Mouse (Mus musculus): ENCODE results near the gene Syncrip. TPM values are rescaled to one million over a fixed set of nuclear protein-coding genes. Genes with fewer than 3 reads are reported as not detected.
"Not testable (repeated sequence)": the region's sequence is repeated elsewhere in the genome, so short reads cannot be mapped to it uniquely, and the experiment has no call there.

The Syncrip gene
- 128 and 131 TPM in 2 replicates for polyA plus RNA-seq (2015; fragmentation: Nextera tagmentation; extraction: Ambion mirVana)

GRCm38 (mm10) chr9:88482230-88482828, at the start of gene Syncrip:
Syncrip (minus strand) TSS chr9:88482574.
- peak within 1 kb of the TSS; percentile 100 for H3K27ac ChIP-seq
- H3K4me1 ChIP-seq, result peaks cover 31% of the 10 kb centered on the region
- H3K9me3 ChIP-seq (replicated peaks); H3K27me3 ChIP-seq; H3K36me3 ChIP-seq (ENCODE audit: poor library complexity, severe bottlenecking): not testable (repeated sequence)
- ATAC-seq, result peak; percentile 93
- peak within 1 kb of the TSS; percentile 99 for H3K9ac ChIP-seq
- H3K4me2 ChIP-seq, result peak within 1 kb of the TSS; percentile 70
- WGBS, result under 1% methylated on average over 42 of the region's 68 CpGs
- peak within 1 kb of the TSS; percentile 99 for H3K4me3 ChIP-seq

- Histone ChIP-seq H3K4me3 (no peak overlapping the region), H3K9ac (no peak overlapping the region), H3K27me3 (no peaks in the 10 kb centered on the region), H3K4me2 (no peak overlapping the region), H3K4me1 (no peaks in the 10 kb centered on the region), H3K27ac (no peak overlapping the region), H3K36me3 (ENCODE audit: poor library complexity, severe bottlenecking) (no peaks in the 10 kb centered on the region), H3K9me3 (replicated peaks) (no peaks in the 10 kb centered on the region)
- 89% methylated on average over 5 of the region's 5 CpGs for WGBS
- ATAC-seq, result no peak
Observed at GRCm38 (mm10) chr9:88529979-88530580, 47.7 kb upstream of the Syncrip start.

GRCm38 (mm10) chr9:88529571-88529970, 47.2 kb upstream of the Syncrip start:
- no peaks in the 10 kb centered on the region for H3K9me3 ChIP-seq (replicated peaks)
- no peak overlapping the region for H3K4me2 ChIP-seq
- H3K4me1 ChIP-seq, result no peaks in the 10 kb centered on the region
- H3K9ac ChIP-seq, result no peak overlapping the region
- no peak overlapping the region for H3K4me3 ChIP-seq
- no peak overlapping the region for H3K27ac ChIP-seq
- no peak for ATAC-seq
- H3K27me3 ChIP-seq, result no peaks in the 10 kb centered on the region
- no peaks in the 10 kb centered on the region for H3K36me3 ChIP-seq (ENCODE audit: poor library complexity, severe bottlenecking)
- 87% methylated on average over 3 of the region's 3 CpGs for WGBS

GRCm38 (mm10) chr9:88528736-88529135, 46.4 kb upstream of the Syncrip start:
- 77% methylated on average over 5 of the region's 5 CpGs for WGBS
- ATAC-seq, result no peak
- Histone ChIP-seq H3K9ac (no peak overlapping the region), H3K9me3 (replicated peaks) (no peaks in the 10 kb centered on the region), H3K4me2 (no peak overlapping the region), H3K27me3 (no peaks in the 10 kb centered on the region), H3K27ac (no peak overlapping the region), H3K4me3 (no peak overlapping the region), H3K36me3 (ENCODE audit: poor library complexity, severe bottlenecking) (no peaks in the 10 kb centered on the region), H3K4me1 (no peaks in the 10 kb centered on the region)

- no peak for ATAC-seq
- Histone ChIP-seq H3K4me1 (peaks cover 3% of the 10 kb centered on the region; the same call in 1 of the 2 replicates), H3K36me3 (ENCODE audit: poor library complexity, severe bottlenecking) (no peaks in the 10 kb centered on the region), H3K9ac (no peak overlapping the region), H3K27ac (no peak overlapping the region), H3K4me3 (no peak overlapping the region), H3K27me3 (no peaks in the 10 kb centered on the region), H3K4me2 (no peak overlapping the region), H3K9me3 (replicated peaks) (no peaks in the 10 kb centered on the region)
- 88% methylated on average over 4 of the region's 4 CpGs for WGBS
Observed at GRCm38 (mm10) chr9:88527956-88528355, 45.6 kb upstream of the Syncrip start.

- peaks cover 12% of the 10 kb centered on the region for H3K4me1 ChIP-seq
- H3K36me3 ChIP-seq (ENCODE audit: poor library complexity, severe bottlenecking), result peaks cover 8% of the 10 kb centered on the region
- no peak overlapping the region for H3K4me2 ChIP-seq
- H3K9me3 ChIP-seq (replicated peaks), result no peaks in the 10 kb centered on the region
- 96% methylated on average over 6 of the region's 6 CpGs for WGBS
- no peaks in the 10 kb centered on the region for H3K27me3 ChIP-seq
- ATAC-seq, result no peak
- H3K27ac ChIP-seq, result no peak overlapping the region
- H3K9ac ChIP-seq, result no peak overlapping the region
- H3K4me3 ChIP-seq, result no peak overlapping the region
Observed at GRCm38 (mm10) chr9:88525341-88525740, 43.0 kb upstream of the Syncrip start.

- peaks cover 12% of the 10 kb centered on the region for H3K36me3 ChIP-seq (ENCODE audit: poor library complexity, severe bottlenecking)
- H3K4me2 ChIP-seq, result no peak overlapping the region
- WGBS, result 88% methylated on average over 3 of the region's 3 CpGs
- peaks cover 17% of the 10 kb centered on the region for H3K4me1 ChIP-seq
- no peaks in the 10 kb centered on the region for H3K27me3 ChIP-seq
- no peak overlapping the region for H3K4me3 ChIP-seq
- H3K27ac ChIP-seq, result no peak overlapping the region
- H3K9ac ChIP-seq, result no peak overlapping the region
- H3K9me3 ChIP-seq (replicated peaks), result no peaks in the 10 kb centered on the region
- ATAC-seq, result no peak
Observed at GRCm38 (mm10) chr9:88524796-88525195, 42.4 kb upstream of the Syncrip start.

GRCm38 (mm10) chr9:88524367-88524766, 42.0 kb upstream of the Syncrip start:
- Histone ChIP-seq H3K36me3 (ENCODE audit: poor library complexity, severe bottlenecking) (peaks cover 15% of the 10 kb centered on the region), H3K4me3 (no peak overlapping the region), H3K27ac (no peak overlapping the region), H3K27me3 (no peaks in the 10 kb centered on the region), H3K9ac (no peak overlapping the region), H3K4me1 (peaks cover 21% of the 10 kb centered on the region), H3K4me2 (no peak overlapping the region), H3K9me3 (replicated peaks) (no peaks in the 10 kb centered on the region)
- no peak for ATAC-seq
- 95% methylated on average over 2 of the region's 2 CpGs for WGBS

GRCm38 (mm10) chr9:88523335-88523668, 40.9 kb upstream of the Syncrip start:
- Histone ChIP-seq H3K27ac (peak overlapping the region; percentile 77), H3K27me3 (no peaks in the 10 kb centered on the region), H3K4me1 (peaks cover 23% of the 10 kb centered on the region), H3K9ac (peak overlapping the region; percentile 67), H3K36me3 (ENCODE audit: poor library complexity, severe bottlenecking) (peaks cover 15% of the 10 kb centered on the region), H3K9me3 (replicated peaks) (no peaks in the 10 kb centered on the region), H3K4me2 (peak overlapping the region; percentile 76), H3K4me3 (peak overlapping the region; percentile 84)
- 0% methylated on average over 16 of the region's 16 CpGs for WGBS
- ATAC-seq, result no peak

GRCm38 (mm10) chr9:88522569-88523334, 40.4 kb upstream of the Syncrip start:
- peak overlapping the region; percentile 84 for H3K4me3 ChIP-seq
- H3K4me1 ChIP-seq, result peaks cover 23% of the 10 kb centered on the region
- H3K4me2 ChIP-seq, result peak overlapping the region; percentile 76
- ATAC-seq, result peak; percentile 87
- H3K9me3 ChIP-seq (replicated peaks), result no peaks in the 10 kb centered on the region
- H3K36me3 ChIP-seq (ENCODE audit: poor library complexity, severe bottlenecking), result peaks cover 15% of the 10 kb centered on the region
- H3K27ac ChIP-seq, result peak overlapping the region; percentile 94
- H3K27me3 ChIP-seq, result no peaks in the 10 kb centered on the region
- under 1% methylated on average over 69 of the region's 69 CpGs for WGBS
- H3K9ac ChIP-seq, result peak overlapping the region; percentile 97

- Histone ChIP-seq H3K36me3 (ENCODE audit: poor library complexity, severe bottlenecking) (peaks cover 20% of the 10 kb centered on the region), H3K9ac (peak overlapping the region; percentile 97), H3K4me3 (peak overlapping the region; percentile 84), H3K4me2 (peak overlapping the region; percentile 67), H3K27ac (peak overlapping the region; percentile 94), H3K4me1 (peaks cover 23% of the 10 kb centered on the region), H3K9me3 (replicated peaks) (no peaks in the 10 kb centered on the region), H3K27me3 (no peaks in the 10 kb centered on the region)
- WGBS, result under 1% methylated on average over 10 of the region's 10 CpGs
- ATAC-seq, result no peak
Observed at GRCm38 (mm10) chr9:88521961-88522568, 39.7 kb upstream of the Syncrip start.
